Mouse (Mus musculus) hindbrain, embryonic 14.5 days (tissue): ENCODE results near the gene Hk1. TPM values are rescaled to one million over a fixed set of nuclear protein-coding genes. Genes with fewer than 3 reads are reported as not detected.

Source experiments
- ATAC-seq: fragments of 200-750 bp; cut with Nextera tagmentation; 2 replicates; pipeline ENCODE4 v1.8.0; 2017; ENCODE audit warnings: moderate number of reproducible peaks, mild to moderate bottlenecking, moderate TSS enrichment, moderate library complexity; ENCODE audit not compliant: low FRiP score
- DNase-seq: peaks from one replicate; pipeline ENCODE4 v3.0.0-alpha.2; 2015; ENCODE audit warnings: low spot score
- H3K27ac ChIP-seq: fragments of 300-500 bp; sonication (generic); 2 replicates; pipeline ENCODE4 v1.5.1; 2014; ENCODE audit warnings: mild to moderate bottlenecking, moderate library complexity
- H3K27me3 ChIP-seq: fragments of 300-500 bp; sonication (generic); 2 replicates; pipeline ENCODE4 v1.6.1; 2014; ENCODE audit warnings: mild to moderate bottlenecking, low read length, mixed read lengths; ENCODE audit not compliant: control insufficient read depth, insufficient read depth
- H3K36me3 ChIP-seq: fragments of 300-500 bp; sonication (generic); replicated peaks from 2 replicates; pipeline ENCODE4 v1.6.1; 2014; ENCODE audit not compliant: control insufficient read depth, insufficient read depth
- H3K4me1 ChIP-seq: fragments of 300-500 bp; sonication (generic); replicated peaks from 2 replicates; pipeline ENCODE4 v1.6.1; 2014; ENCODE audit warnings: antibody characterized with exemption, low read length, mixed read lengths; ENCODE audit not compliant: control insufficient read depth, insufficient read depth
- H3K4me2 ChIP-seq: fragments of 300-500 bp; sonication (generic); replicated peaks from 2 replicates; pipeline ENCODE4 v1.6.1; 2014; ENCODE audit warnings: mild to moderate bottlenecking, moderate library complexity
- H3K4me3 ChIP-seq: fragments of 300-500 bp; sonication (generic); replicated peaks from 2 replicates; pipeline ENCODE4 v1.5.1; 2014; ENCODE audit warnings: mild to moderate bottlenecking, low read length
- H3K9ac ChIP-seq: fragments of 300-500 bp; sonication (generic); 2 replicates; pipeline ENCODE4 v1.6.1; 2014
- H3K9me3 ChIP-seq: fragments of 300-500 bp; sonication (generic); 2 replicates; pipeline ENCODE4 v1.6.1; 2016; ENCODE audit warnings: low read length; ENCODE audit not compliant: control insufficient read depth
- WGBS: fragments of 180-500 bp; shearing (Covaris S2); extraction: QIAGEN DNeasy Blood & Tissue Kit; methylation state at CpG from one replicate; pipeline ENCODE4 v1.1.7; 2014; 5-methylcytosine and 5-hydroxymethylcytosine counted together
- polyA plus RNA-seq: library from polyadenylated mRNA; unstranded; fragments of >200 nt; fragmentation: Nextera tagmentation; extraction: Ambion mirVana; gene quantifications from 2 replicates; pipeline ENCODE4 v1.2.1, GENCODE M21; 2014

Hk1 gene
- polyA plus RNA-seq, 1 experiment from 2014 or later: 89.9 TPM

GRCm38 (mm10) chr10:62225839-62226238 is 153.9 kb downstream of the Hk1 start:
- H3K4me1 ChIP-seq: peaks cover 6% of the 10 kb centered on the region; the same call in 1 of the 2 replicates
- no peak overlapping the region for H3K4me3 ChIP-seq
- 76% methylated on average over 7 of the region's 7 CpGs for WGBS
- DNase-seq: no peak
- no peaks in the 10 kb centered on the region for H3K9me3 ChIP-seq
- no peak overlapping the region for H3K4me2 ChIP-seq
- no peak for ATAC-seq
- no peak overlapping the region for H3K9ac ChIP-seq
- no peak overlapping the region for H3K27ac ChIP-seq
- H3K27me3 ChIP-seq: no peaks in the 10 kb centered on the region
- no peaks in the 10 kb centered on the region for H3K36me3 ChIP-seq

GRCm38 (mm10) chr10:62224231-62224630 is 155.5 kb downstream of the Hk1 start:
- no peak for DNase-seq
- no peak overlapping the region for H3K4me2 ChIP-seq
- no peak overlapping the region for H3K9ac ChIP-seq
- H3K4me1 ChIP-seq: no peaks in the 10 kb centered on the region
- ATAC-seq: no peak
- H3K27ac ChIP-seq: no peak overlapping the region
- WGBS: 79% methylated on average over 6 of the region's 6 CpGs
- no peaks in the 10 kb centered on the region for H3K36me3 ChIP-seq
- no peaks in the 10 kb centered on the region for H3K9me3 ChIP-seq
- no peaks in the 10 kb centered on the region for H3K27me3 ChIP-seq
- no peak overlapping the region for H3K4me3 ChIP-seq

- Histone ChIP-seq H3K4me1 (no peaks in the 10 kb centered on the region), H3K27ac (no peak overlapping the region), H3K9me3 (no peaks in the 10 kb centered on the region), H3K4me2 (no peak overlapping the region), H3K27me3 (no peaks in the 10 kb centered on the region), H3K9ac (no peak overlapping the region), H3K36me3 (no peaks in the 10 kb centered on the region), H3K4me3 (no peak overlapping the region)
- WGBS: 86% methylated on average over 17 of the region's 17 CpGs
- DNase-seq (no peak), ATAC-seq (no peak)
These were observed 156.9 kb downstream of the Hk1 start for GRCm38 (mm10) chr10:62222777-62223176.

- no peak overlapping the region for H3K4me2 ChIP-seq
- H3K27me3 ChIP-seq: no peaks in the 10 kb centered on the region
- H3K27ac ChIP-seq: no peak overlapping the region
- no peak overlapping the region for H3K4me3 ChIP-seq
- H3K9me3 ChIP-seq: no peaks in the 10 kb centered on the region
- DNase-seq: no peak
- H3K4me1 ChIP-seq: no peaks in the 10 kb centered on the region
- no peak overlapping the region for H3K9ac ChIP-seq
- no peaks in the 10 kb centered on the region for H3K36me3 ChIP-seq
- 96% methylated on average over 2 of the region's 2 CpGs for whole genome bisulfite sequencing
- no peak for ATAC-seq
These were observed 158.1 kb downstream of the Hk1 start for GRCm38 (mm10) chr10:62221647-62222046.

- Histone ChIP-seq H3K4me2 (no peak overlapping the region), H3K36me3 (no peaks in the 10 kb centered on the region), H3K27me3 (no peaks in the 10 kb centered on the region), H3K9me3 (no peaks in the 10 kb centered on the region), H3K27ac (no peak overlapping the region), H3K4me3 (no peak overlapping the region), H3K9ac (no peak overlapping the region), H3K4me1 (no peaks in the 10 kb centered on the region)
- 75% methylated on average over 8 of the region's 8 CpGs for WGBS
- DNase-seq (no peak), ATAC-seq (no peak)
These were observed 158.8 kb downstream of the Hk1 start for GRCm38 (mm10) chr10:62220732-62221514.

Other genes starting within 250 kb of the Hk1 start
- gene Neurog3, start 246.8 kb downstream of the Hk1 start, polyA plus RNA-seq: not detected in 2 replicates
- 41.6 TPM in 2 replicates for gene Fam241b, start 236.0 kb downstream of the Hk1 start, polyA plus RNA-seq
- gene Tspan15, start 148.7 kb downstream of the Hk1 start, polyA plus RNA-seq: 14.5 and 14.6 TPM in 2 replicates
- 0.12 and 0.19 TPM in 2 replicates for gene Tacr2, start 127.5 kb downstream of the Hk1 start, polyA plus RNA-seq
- gene Hkdc1, start 42.6 kb upstream of the Hk1 start, polyA plus RNA-seq: 0.34 and 0.59 TPM in 2 replicates
- 1.3 and 1.8 TPM in 2 replicates for gene 4930507D05Rik, start 69.6 kb upstream of the Hk1 start, polyA plus RNA-seq
- gene Supv3l1, start 69.8 kb upstream of the Hk1 start, polyA plus RNA-seq: 18.8 and 20.5 TPM in 2 replicates
- 60.3 and 65.7 TPM in 2 replicates for gene Vps26a, start 106.9 kb upstream of the Hk1 start, polyA plus RNA-seq
- 11.5 and 13.8 TPM in 2 replicates for gene Srgn, start 147.5 kb upstream of the Hk1 start, polyA plus RNA-seq
- 90.4 and 96.8 TPM in 2 replicates for gene Kif1bp, start 198.5 kb upstream of the Hk1 start, polyA plus RNA-seq
- 15.9 and 17.8 TPM in 2 replicates for gene Ddx21, start 222.4 kb upstream of the Hk1 start, polyA plus RNA-seq